Mouse (Mus musculus) spleen, adult 2 months (tissue): ENCODE measurements around the gene Mfap2. TPM values are rescaled to one million over a fixed set of nuclear protein-coding genes. Genes with fewer than 3 reads are reported as not detected.

ENCODE experiments used
- DNase-seq, 2 experiments: peaks; one replicate each; pipeline versions ENCODE4 v3.0.0 to v3.0.0-alpha.2; 2012 to 2021; ENCODE audit warnings: low spot score in 2 of 2, low read depth in 1 of 2
- H3K27ac ChIP-seq: fragments of 200-500 bp; 2 replicates; pipeline ENCODE4 v1.5.1; 2012; ENCODE audit warnings: low read length, inconsistent platforms; ENCODE audit not compliant: insufficient read depth
- H3K27me3 ChIP-seq: fragments of 200-500 bp; 2 replicates; pipeline ENCODE4 v1.6.1; 2012; ENCODE audit warnings: mild to moderate bottlenecking, moderate library complexity, low read length, inconsistent platforms; ENCODE audit not compliant: control insufficient read depth, insufficient read depth
- H3K36me3 ChIP-seq: fragments of 200-500 bp; 2 replicates; pipeline ENCODE4 v1.6.1; 2012; ENCODE audit warnings: mild to moderate bottlenecking, low read length, inconsistent platforms; ENCODE audit not compliant: control insufficient read depth, insufficient read depth
- H3K4me1 ChIP-seq: fragments of 200-500 bp; 2 replicates; pipeline ENCODE4 v1.6.1; 2011; ENCODE audit warnings: inconsistent platforms; ENCODE audit not compliant: control insufficient read depth, insufficient read depth, insufficient read length
- H3K4me3 ChIP-seq: fragments of 200-500 bp; 2 replicates; pipeline ENCODE4 v1.5.1; 2011; ENCODE audit warnings: mild to moderate bottlenecking, inconsistent platforms; ENCODE audit not compliant: insufficient read depth, insufficient read length; ENCODE audit errors: extremely low read depth
- CTCF ChIP-seq: fragments of 200-500 bp; IDR thresholded peaks from 2 replicates; pipeline ENCODE4 v1.5.1; 2011; ENCODE audit warnings: mild to moderate bottlenecking, inconsistent platforms; ENCODE audit not compliant: insufficient read depth, insufficient read length, insufficient replicate concordance; ENCODE audit errors: extremely low read depth
- POLR2A ChIP-seq: fragments of 200-500 bp; IDR thresholded peaks from 2 replicates; pipeline ENCODE4 v1.6.1; 2011; ENCODE audit warnings: low read depth, low read length, inconsistent platforms
- WGBS: fragments of 180-500 bp; shearing (Covaris S2); methylation state at CpG from one replicate; pipeline ENCODE4 v1.1.7; 2018; 5-methylcytosine and 5-hydroxymethylcytosine counted together
- polyA plus RNA-seq: library from polyadenylated mRNA; depleted of rRNA; stranded (reverse); fragments of >200 nt; gene quantifications from 2 replicates; pipeline ENCODE4 v1.2.3, GENCODE M21; 2012

The Mfap2 gene
- polyA plus RNA-seq, 1 experiment = 3.1 TPM

DNA sequence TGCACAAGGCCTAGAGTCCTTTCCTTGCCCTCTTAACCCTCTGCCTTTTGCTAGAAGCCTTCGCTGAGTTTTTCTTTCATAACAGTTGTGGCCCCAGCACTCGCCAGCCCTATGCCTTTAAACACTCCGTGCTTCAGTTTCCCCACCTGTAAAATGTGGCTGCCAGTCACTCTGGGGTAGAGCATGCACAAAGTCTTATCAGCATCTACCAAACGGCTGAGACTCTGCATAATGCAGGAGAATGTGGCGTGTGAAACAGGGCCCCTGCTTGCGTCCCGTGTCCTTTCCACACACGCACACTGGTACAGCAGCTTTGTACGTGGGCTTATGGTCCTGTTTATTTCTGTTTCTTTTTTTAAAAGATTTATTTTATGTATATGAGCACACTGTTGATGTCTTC lies 13.4 kb upstream of the Mfap2 start:
- no peak for TF ChIP-seq CTCF
- no peak for TF ChIP-seq POLR2A
- H3K4me1 ChIP-seq = no peaks in the 10 kb centered on the region
- WGBS = 88% methylated on average over 9 of the region's 9 CpGs
- DNase-seq = no peak
- no peak overlapping the region for H3K4me3 ChIP-seq
- no peaks in the 10 kb centered on the region for H3K27me3 ChIP-seq
- H3K36me3 ChIP-seq = peaks cover 68% of the 10 kb centered on the region
- H3K27ac ChIP-seq = no peak overlapping the region

DNA sequence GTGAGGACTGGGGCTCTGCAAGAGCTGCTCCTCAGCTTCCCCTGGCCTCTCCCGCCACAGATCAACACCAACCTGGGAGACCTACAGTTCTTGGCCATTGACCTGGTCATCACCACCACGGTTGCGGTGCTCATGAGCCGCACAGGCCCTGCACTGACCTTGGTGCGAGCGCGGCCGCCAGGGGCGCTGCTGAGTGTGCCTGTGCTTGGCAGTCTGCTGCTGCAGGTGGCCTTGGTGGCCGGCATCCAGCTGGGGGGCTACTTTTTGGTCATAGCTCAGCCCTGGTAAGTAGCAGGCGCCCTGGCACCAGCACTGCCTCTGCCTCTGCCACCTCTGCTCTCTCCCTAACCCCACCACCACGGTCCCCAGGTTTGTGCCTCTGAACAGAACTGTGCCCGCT lies 4.2 kb upstream of the Mfap2 start:
- 93% methylated on average over 13 of the region's 13 CpGs for WGBS
- H3K36me3 ChIP-seq = peaks cover 58% of the 10 kb centered on the region
- H3K4me1 ChIP-seq = peaks cover 4% of the 10 kb centered on the region; the same call in 1 of the 2 replicates
- H3K27me3 ChIP-seq = 0 out of 2 replicates have a peak, but pooled peaks cover 5% of the 10 kb centered on the region
- no peak for DNase-seq
- no peak for TF ChIP-seq POLR2A
- no peak for TF ChIP-seq CTCF
- H3K4me3 ChIP-seq = no peak overlapping the region
- H3K27ac ChIP-seq = no peak overlapping the region

- TF ChIP-seq CTCF (no peak), POLR2A (no peak)
- WGBS = 68% methylated on average over 8 of the region's 8 CpGs
Measured at GRCm38 (mm10) chr4:141008028-141008427, 2.2 kb upstream of the Mfap2 start.

GRCm38 (mm10) chr4:141010526-141010925 lies 308 bp downstream of the Mfap2 start:
- 3% methylated on average over 26 of the region's 26 CpGs for WGBS

More at GRCm38 (mm10) chr4:141008028-141008427, 2.2 kb upstream of the Mfap2 start:
- H3K4me1 ChIP-seq = peaks cover 4% of the 10 kb centered on the region; the same call in 1 of the 2 replicates
- H3K36me3 ChIP-seq = peaks cover 40% of the 10 kb centered on the region
- 0 out of 2 replicates have a peak, but pooled peaks cover 5% of the 10 kb centered on the region for H3K27me3 ChIP-seq
- no peak overlapping the region for H3K4me3 ChIP-seq
- no peak for DNase-seq
- H3K27ac ChIP-seq = no peak overlapping the region

GRCm38 (mm10) chr4:141010941-141011429 lies 767 bp downstream of the Mfap2 start:
- 24% methylated on average over 17 of the region's 17 CpGs for whole genome bisulfite sequencing
- peaks cover 14% of the 10 kb centered on the region for H3K36me3 ChIP-seq
- H3K4me1 ChIP-seq = peaks cover 4% of the 10 kb centered on the region; the same call in 1 of the 2 replicates
- TF ChIP-seq POLR2A (no peak), CTCF (no peak)
- no peak overlapping the region for H3K27ac ChIP-seq
- no peak overlapping the region for H3K4me3 ChIP-seq
- no peak for DNase-seq
- 0 out of 2 replicates have a peak, but pooled peaks cover 5% of the 10 kb centered on the region for H3K27me3 ChIP-seq

More at GRCm38 (mm10) chr4:141010526-141010925, 308 bp downstream of the Mfap2 start:
- DNase-seq = no peak
- Histone ChIP-seq H3K4me3 (peak overlapping the region; percentile 4; the same call in 1 of the 2 replicates), H3K36me3 (peaks cover 18% of the 10 kb centered on the region), H3K4me1 (peaks cover 4% of the 10 kb centered on the region; the same call in 1 of the 2 replicates), H3K27ac (no peak overlapping the region), H3K27me3 (0 out of 2 replicates have a peak, but pooled peaks cover 5% of the 10 kb centered on the region)
- TF ChIP-seq POLR2A = no peak
- no peak for TF ChIP-seq CTCF

- no peak overlapping the region for H3K27ac ChIP-seq
- DNase-seq = no peak
- no peak overlapping the region for H3K4me3 ChIP-seq
- TF ChIP-seq POLR2A = no peak
- no peak for TF ChIP-seq CTCF
- peaks cover 4% of the 10 kb centered on the region; the same call in 1 of the 2 replicates for H3K4me1 ChIP-seq
- peaks cover 6% of the 10 kb centered on the region for H3K36me3 ChIP-seq
- 71% methylated on average over 14 of the region's 14 CpGs for WGBS
- H3K27me3 ChIP-seq = 0 out of 2 replicates have a peak, but pooled peaks cover 5% of the 10 kb centered on the region
Measured at GRCm38 (mm10) chr4:141011556-141012328, 1.5 kb downstream of the Mfap2 start.
